Mouse (Mus musculus) forebrain, embryonic 14.5 days (tissue): ENCODE results near the gene Gm1604a. TPM values are rescaled to one million over a fixed set of nuclear protein-coding genes. Genes with fewer than 3 reads are reported as not detected.
"Not testable (repeated sequence)": the region's sequence is repeated elsewhere in the genome, so short reads cannot be mapped to it uniquely, and the experiment has no call there.

Experiments used
- ATAC-seq: fragments of 200-750 bp; cut with Nextera tagmentation; 2 replicates; pipeline ENCODE4 v1.8.0; 2017; ENCODE audit warnings: mild to moderate bottlenecking, moderate library complexity
- DNase-seq: peaks from one replicate; pipeline ENCODE4 v3.0.0-alpha.2; 2015; ENCODE audit warnings: low spot score
- H3K27ac ChIP-seq: fragments of 300-500 bp; sonication (generic); 2 replicates; pipeline ENCODE4 v1.5.1; 2014; ENCODE audit warnings: low read depth, mild to moderate bottlenecking, control low read depth, low read length, moderate library complexity
- H3K27me3 ChIP-seq: fragments of 300-500 bp; sonication (generic); replicated peaks from 2 replicates; pipeline ENCODE4 v1.6.1; 2014; ENCODE audit warnings: low read length, control low read depth, mixed read lengths; ENCODE audit not compliant: control insufficient read depth, insufficient read depth
- H3K36me3 ChIP-seq: fragments of 300-500 bp; sonication (generic); 2 replicates; pipeline ENCODE4 v1.6.1; 2014; ENCODE audit warnings: low read length, control low read depth; ENCODE audit not compliant: control insufficient read depth, insufficient read depth
- H3K4me1 ChIP-seq: fragments of 300-500 bp; sonication (generic); 2 replicates; pipeline ENCODE4 v1.6.1; 2014; ENCODE audit warnings: antibody characterized with exemption, low read length, control low read depth; ENCODE audit not compliant: control insufficient read depth, insufficient read depth
- H3K4me2 ChIP-seq: fragments of 300-500 bp; sonication (generic); 2 replicates; pipeline ENCODE4 v1.6.1; 2014; ENCODE audit warnings: mild to moderate bottlenecking, control low read depth, low read length
- H3K4me3 ChIP-seq: fragments of 300-500 bp; sonication (generic); 2 replicates; pipeline ENCODE4 v1.5.1; 2014; ENCODE audit warnings: low read depth, low read length, control low read depth
- H3K9ac ChIP-seq: fragments of 300-500 bp; sonication (generic); 2 replicates; pipeline ENCODE4 v1.6.1; 2014; ENCODE audit warnings: mild to moderate bottlenecking, low read length, control low read depth, moderate library complexity
- H3K9me3 ChIP-seq: fragments of 300-500 bp; sonication (generic); replicated peaks from 2 replicates; pipeline ENCODE4 v1.6.1; 2016; ENCODE audit warnings: low read length, control low read depth, mixed read lengths; ENCODE audit not compliant: control insufficient read depth
- WGBS: fragments of 180-500 bp; shearing (Covaris S2); extraction: QIAGEN DNeasy Blood & Tissue Kit; methylation state at CpG from one replicate; pipeline ENCODE4 v1.1.7; 2014; 5-methylcytosine and 5-hydroxymethylcytosine counted together
- polyA plus RNA-seq: library from polyadenylated mRNA; unstranded; fragments of >200 nt; fragmentation: Nextera tagmentation; extraction: Ambion mirVana; gene quantifications from 2 replicates; pipeline ENCODE4 v1.2.1, GENCODE M21; 2014

The Gm1604a gene
- polyA plus RNA-seq, 1 experiment from 2014 or later: not detected

DNA sequence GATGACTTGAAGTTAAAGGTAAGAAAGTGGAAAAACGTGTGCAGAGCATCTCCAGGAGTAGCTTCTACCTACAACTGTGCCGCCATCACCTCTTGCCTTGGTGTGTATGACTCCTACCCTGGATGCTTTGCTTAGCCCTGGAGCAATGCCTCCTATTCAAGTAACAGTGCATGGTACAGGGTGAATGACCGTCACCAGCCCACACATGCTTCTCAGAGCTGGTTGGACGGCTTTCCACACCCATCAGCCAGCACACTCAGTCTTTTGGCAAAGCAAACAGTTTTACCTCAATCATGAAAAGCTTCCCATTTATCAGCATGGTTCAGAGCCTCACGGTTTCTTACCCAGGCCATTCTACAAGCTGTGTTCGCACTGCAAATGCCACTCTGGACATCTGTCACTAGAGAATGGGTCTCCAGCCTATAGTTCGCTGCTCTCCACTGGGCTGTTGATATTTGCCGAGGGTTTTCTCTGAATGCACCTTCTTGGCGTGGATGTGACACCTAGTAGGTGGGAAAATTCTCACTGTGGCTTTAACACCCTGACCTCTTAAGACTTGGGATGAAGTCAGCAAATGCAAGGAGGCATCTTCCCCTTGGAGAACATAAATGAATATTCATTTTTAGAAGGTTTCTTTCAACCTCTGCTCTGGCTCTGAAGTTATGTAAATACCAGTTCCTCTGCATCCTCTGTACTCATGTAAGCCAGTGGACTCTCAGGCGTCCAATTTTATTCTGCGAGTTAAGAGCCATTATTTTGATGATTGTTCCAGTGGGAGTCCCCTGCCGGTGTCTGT is 23.4 kb upstream of the Gm1604a start:
- not testable (repeated sequence) for H3K4me3 ChIP-seq, H3K27ac ChIP-seq, DNase-seq, ATAC-seq, H3K36me3 ChIP-seq, H3K9me3 ChIP-seq, H3K4me1 ChIP-seq, H3K27me3 ChIP-seq, H3K9ac ChIP-seq, H3K4me2 ChIP-seq
- 85% methylated on average over 8 of the region's 12 CpGs for WGBS

- not testable (repeated sequence) for H3K9me3 ChIP-seq, H3K27ac ChIP-seq, ATAC-seq, H3K36me3 ChIP-seq, H3K4me1 ChIP-seq, H3K27me3 ChIP-seq, DNase-seq, H3K4me3 ChIP-seq, H3K9ac ChIP-seq, H3K4me2 ChIP-seq
- WGBS: no CpG with 5 or more reads among the region's 3 CpGs
Observed at GRCm38 (mm10) chr17:7003392-7003791, 22.0 kb upstream of the Gm1604a start.

DNA sequence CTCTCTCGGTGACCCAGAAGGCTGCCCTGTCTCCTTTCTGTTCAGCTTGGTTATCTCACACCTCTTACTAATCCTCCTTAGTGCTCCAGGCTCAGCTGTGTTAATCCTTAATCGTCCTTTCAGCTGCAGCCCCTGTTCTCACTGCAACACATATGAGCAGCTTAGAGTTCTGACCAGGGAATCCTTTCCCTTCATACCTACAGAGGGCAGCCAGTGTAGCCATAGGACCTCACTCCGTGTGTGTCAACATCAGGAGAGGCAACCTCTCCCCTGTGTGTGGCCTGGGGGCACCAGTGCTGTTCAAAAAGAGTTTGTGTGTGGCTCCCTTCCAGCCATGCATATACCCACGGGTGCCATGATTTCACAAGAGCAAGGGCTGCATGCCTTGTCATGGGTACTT is 19.7 kb upstream of the Gm1604a start:
- not testable (repeated sequence) for DNase-seq, ATAC-seq

GRCm38 (mm10) chr17:7008885-7009284 is 16.5 kb upstream of the Gm1604a start:
- not testable (repeated sequence) for H3K9me3 ChIP-seq, H3K9ac ChIP-seq, H3K4me2 ChIP-seq, ATAC-seq, H3K27ac ChIP-seq, DNase-seq, H3K27me3 ChIP-seq, H3K4me3 ChIP-seq, H3K4me1 ChIP-seq, H3K36me3 ChIP-seq

More for the DNA sequence above, 19.7 kb upstream of the Gm1604a start:
- WGBS: 37% methylated on average over 3 of the region's 4 CpGs
- not testable (repeated sequence) for H3K9me3 ChIP-seq, H3K27me3 ChIP-seq, H3K4me1 ChIP-seq, H3K27ac ChIP-seq, H3K36me3 ChIP-seq, H3K4me3 ChIP-seq, H3K4me2 ChIP-seq, H3K9ac ChIP-seq

- not testable (repeated sequence) for H3K4me3 ChIP-seq, H3K4me2 ChIP-seq, H3K27me3 ChIP-seq, ATAC-seq, H3K36me3 ChIP-seq, H3K9ac ChIP-seq, DNase-seq, H3K4me1 ChIP-seq, H3K27ac ChIP-seq, H3K9me3 ChIP-seq
- WGBS: no CpG with 5 or more reads among the region's 7 CpGs
Observed at GRCm38 (mm10) chr17:7009440-7009839, 15.9 kb upstream of the Gm1604a start.

GRCm38 (mm10) chr17:7009901-7010300 is 15.5 kb upstream of the Gm1604a start:
- H3K27ac ChIP-seq, H3K4me2 ChIP-seq, DNase-seq, H3K36me3 ChIP-seq, H3K9ac ChIP-seq, H3K27me3 ChIP-seq, H3K4me3 ChIP-seq, H3K4me1 ChIP-seq, H3K9me3 ChIP-seq, ATAC-seq: not testable (repeated sequence)
- WGBS: 91% methylated on average over 3 of the region's 9 CpGs

- H3K27ac ChIP-seq, H3K9me3 ChIP-seq, DNase-seq, H3K27me3 ChIP-seq, H3K4me1 ChIP-seq, H3K36me3 ChIP-seq, ATAC-seq, H3K4me3 ChIP-seq, H3K9ac ChIP-seq, H3K4me2 ChIP-seq: not testable (repeated sequence)
- no CpG with 5 or more reads among the region's 1 CpGs for WGBS
Observed at GRCm38 (mm10) chr17:7014190-7014589, 11.2 kb upstream of the Gm1604a start.

DNA sequence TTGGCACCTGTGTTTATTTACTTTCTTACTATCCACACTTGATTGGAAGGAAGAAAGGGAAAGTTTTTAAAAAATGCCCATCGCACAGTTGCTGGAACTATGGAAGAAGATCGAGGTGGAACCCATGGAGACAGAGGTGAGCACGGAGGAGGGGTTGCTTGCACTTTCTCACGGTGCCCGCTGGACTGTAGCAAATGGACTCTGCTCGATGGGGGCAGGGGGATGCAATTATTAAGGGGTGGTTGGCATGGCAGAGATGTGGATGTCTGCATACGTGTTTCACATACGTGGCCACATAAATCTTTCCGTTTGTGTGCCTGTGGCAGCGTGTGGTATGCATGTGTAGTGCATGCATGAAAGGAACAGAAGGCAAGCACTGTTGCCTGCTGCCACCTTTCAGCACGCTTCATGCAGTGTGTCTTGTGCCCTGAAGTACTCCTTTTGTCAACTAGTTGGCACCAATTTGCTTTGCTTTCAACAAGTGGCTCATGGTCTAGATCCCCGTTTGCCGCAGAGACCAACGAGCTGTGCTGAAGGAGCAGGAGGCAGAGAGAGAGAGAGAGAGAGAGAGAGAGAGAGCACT is 487 bp downstream of the Gm1604a start:
- not testable (repeated sequence) for H3K36me3 ChIP-seq, H3K4me1 ChIP-seq, H3K4me3 ChIP-seq, H3K27me3 ChIP-seq, H3K4me2 ChIP-seq, H3K9me3 ChIP-seq, DNase-seq, H3K27ac ChIP-seq, H3K9ac ChIP-seq
- peak; percentile 74 for ATAC-seq
- 11% methylated on average over 3 of the region's 14 CpGs for whole genome bisulfite sequencing

DNA sequence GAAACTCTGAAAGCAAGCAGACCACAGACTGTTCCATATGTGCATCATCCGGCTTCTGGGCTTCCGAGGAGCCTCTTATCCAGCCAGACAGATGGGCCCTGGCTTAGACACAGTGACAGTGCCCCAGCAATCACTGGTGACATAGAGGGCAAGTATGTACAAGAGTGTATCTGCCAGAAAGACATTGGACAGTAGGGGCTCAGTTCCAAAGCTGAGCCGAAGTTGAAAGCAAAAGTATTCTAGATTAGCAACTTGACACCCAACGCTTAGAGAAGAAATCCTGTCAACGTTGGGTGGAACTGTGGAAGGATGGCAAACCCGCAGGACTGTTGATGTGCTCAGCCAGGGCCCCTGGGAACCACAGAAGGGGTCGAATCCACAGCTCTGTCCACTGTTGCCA is 4.8 kb downstream of the Gm1604a start:
- 85% methylated on average over 5 of the region's 7 CpGs for WGBS
- H3K9ac ChIP-seq, ATAC-seq, H3K4me3 ChIP-seq, H3K4me2 ChIP-seq, H3K9me3 ChIP-seq, DNase-seq, H3K36me3 ChIP-seq, H3K27ac ChIP-seq, H3K4me1 ChIP-seq, H3K27me3 ChIP-seq: not testable (repeated sequence)
